14 mouse cellular contexts compared by ENCODE assay signal in the genomic region with DNA sequence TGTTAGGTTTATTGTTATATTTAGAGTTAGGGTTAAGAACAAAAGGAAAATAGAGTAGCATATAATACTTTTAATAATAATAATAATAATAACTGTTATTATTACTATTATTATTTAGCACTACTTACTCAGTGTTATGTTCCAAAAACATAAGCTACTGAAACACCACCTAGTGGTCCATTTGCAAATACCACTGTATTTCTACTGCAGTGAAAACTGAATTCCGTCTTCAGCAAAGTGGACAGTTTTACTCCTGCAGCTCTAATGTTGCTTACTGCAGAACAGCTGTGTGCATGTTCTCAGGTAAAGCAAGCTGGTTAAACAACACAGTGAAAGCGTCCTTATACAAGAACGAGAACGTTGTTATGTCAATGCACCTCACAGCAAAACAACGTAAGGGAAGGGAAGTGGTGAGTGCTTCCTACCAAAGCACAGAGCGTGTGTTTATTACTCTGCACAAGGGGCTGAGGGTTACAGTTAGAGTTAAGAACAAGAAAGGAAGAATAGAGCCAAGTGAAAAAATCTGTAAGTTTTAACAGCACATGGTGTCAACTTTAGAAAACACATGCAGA. TPM values are rescaled to one million over a fixed set of nuclear protein-coding genes. Genes with fewer than 3 reads are reported as not detected.
DNase-seq lines count a peak whose midpoint lies in the region; ATAC-seq and TF ChIP-seq lines count a peak whose summit lies in the region.
"Had no signal": no experiment of that assay in that cellular context is flagged by ENCODE, and none has a peak within 500 bp of the region (broad histone marks: within the 10 kb centered on the region; RNA-seq: fewer than 3 reads in every experiment).

No protein-coding gene starts in this region.

- ATAC-seq in forebrain, postnatal 0 days: 0 out of 2 replicates have a peak, but pooled peaks have one; percentile 34
- ATAC-seq in forebrain, embryonic 13.5 days: no peak
- no peak for ATAC-seq in liver, postnatal 0 days

- no peak overlapping the region for H3K4me3 ChIP-seq in forebrain, postnatal 0 days (ENCODE audit: low read depth, low read length)
- H3K4me3 ChIP-seq in forebrain, embryonic 13.5 days: no peak overlapping the region
- no peak overlapping the region for H3K4me3 ChIP-seq in liver, postnatal 0 days (ENCODE audit: low read depth, low read length)
- H3K4me3 ChIP-seq: embryonic facial prominence, embryonic 12.5 days; heart, embryonic 15.5 days had no signal

- no peak for TF ChIP-seq EP300 in liver, postnatal 0 days (IDR thresholded peaks at IDR 0.05; ENCODE audit: low read depth)

- no peaks in the 10 kb centered on the region for H3K4me1 ChIP-seq in forebrain, postnatal 0 days (ENCODE audit: insufficient read depth)
- no peaks in the 10 kb centered on the region for H3K4me1 ChIP-seq in forebrain, embryonic 13.5 days
- H3K4me1 ChIP-seq in liver, postnatal 0 days (ENCODE audit: insufficient read depth): no peaks in the 10 kb centered on the region
- H3K4me1 ChIP-seq: embryonic facial prominence, embryonic 12.5 days; heart, embryonic 15.5 days had no signal

- H3K27me3 ChIP-seq in forebrain, postnatal 0 days (ENCODE audit: insufficient read depth, low read length): no peaks in the 10 kb centered on the region
- H3K27me3 ChIP-seq in forebrain, embryonic 13.5 days: no peaks in the 10 kb centered on the region
- H3K27me3 ChIP-seq in liver, postnatal 0 days (ENCODE audit: insufficient read depth, low read length): no peaks in the 10 kb centered on the region
- H3K27me3 ChIP-seq: embryonic facial prominence, embryonic 12.5 days had no signal

- no peaks in the 10 kb centered on the region for H3K9me3 ChIP-seq in forebrain, postnatal 0 days (ENCODE audit: low read length)
- H3K9me3 ChIP-seq in forebrain, embryonic 13.5 days (replicated peaks): no peaks in the 10 kb centered on the region
- no peaks in the 10 kb centered on the region for H3K9me3 ChIP-seq in liver, postnatal 0 days (ENCODE audit: low read length)
- H3K9me3 ChIP-seq: embryonic facial prominence, embryonic 12.5 days; heart, embryonic 15.5 days had no signal

- no peak overlapping the region for H3K9ac ChIP-seq in forebrain, postnatal 0 days
- no peak overlapping the region for H3K9ac ChIP-seq in forebrain, embryonic 13.5 days
- H3K9ac ChIP-seq in liver, postnatal 0 days (replicated peaks): no peak overlapping the region
- H3K9ac ChIP-seq: embryonic facial prominence, embryonic 12.5 days; heart, embryonic 15.5 days had no signal

- no peak overlapping the region for H3K27ac ChIP-seq in forebrain, postnatal 0 days (ENCODE audit: low read depth, low read length)
- H3K27ac ChIP-seq in forebrain, embryonic 13.5 days: no peak overlapping the region
- H3K27ac ChIP-seq in liver, postnatal 0 days (ENCODE audit: low read depth): no peak overlapping the region
- H3K27ac ChIP-seq: embryonic facial prominence, embryonic 12.5 days; heart, embryonic 15.5 days had no signal

- peak; percentile 27 for DNase-seq in forebrain, postnatal 0 days
- DNase-seq in liver, postnatal 0 days: no peak
- DNase-seq in liver: no peak
- DNase-seq in adipocyte (ENCODE audit: low spot score): peak; percentile 17
- peak; percentile 44 for DNase-seq in retina, embryonic 14.5 days (ENCODE audit: low spot score)
- no peak for DNase-seq in frontal cortex, postnatal 36 days (ENCODE audit: low spot score in 2 of 2)
- no peak for DNase-seq in cerebellum, postnatal 36 days
- DNase-seq: layer of hippocampus, postnatal 36 days had no signal

- WGBS in forebrain, postnatal 0 days: 55% methylated on average over 6 of the region's 6 CpGs
- 58% methylated on average over 6 of the region's 6 CpGs for WGBS in forebrain, embryonic 13.5 days
- WGBS in liver, postnatal 0 days (ENCODE audit: insufficient replicate concordance): 28% methylated on average over 6 of the region's 6 CpGs

- no peaks in the 10 kb centered on the region for H3K36me3 ChIP-seq in forebrain, postnatal 0 days (ENCODE audit: insufficient read depth)
- no peaks in the 10 kb centered on the region for H3K36me3 ChIP-seq in forebrain, embryonic 13.5 days (ENCODE audit: poor library complexity, severe bottlenecking)
- no peaks in the 10 kb centered on the region for H3K36me3 ChIP-seq in liver, postnatal 0 days (replicated peaks; ENCODE audit: insufficient read depth, low read length)
- H3K36me3 ChIP-seq: embryonic facial prominence, embryonic 12.5 days; heart, embryonic 15.5 days had no signal

- TF ChIP-seq CTCF in forebrain, postnatal 0 days (IDR thresholded peaks at IDR 0.05; ENCODE audit: low read depth): peak; percentile 66
- TF ChIP-seq CTCF in liver, postnatal 0 days (IDR thresholded peaks at IDR 0.05; ENCODE audit: low read depth): peak; percentile 42

- no peak overlapping the region for H3K4me2 ChIP-seq in forebrain, postnatal 0 days (ENCODE audit: low read depth)
- no peak overlapping the region for H3K4me2 ChIP-seq in forebrain, embryonic 13.5 days
- no peak overlapping the region for H3K4me2 ChIP-seq in liver, postnatal 0 days (ENCODE audit: low read depth, low read length)
- H3K4me2 ChIP-seq: embryonic facial prominence, embryonic 12.5 days; heart, embryonic 15.5 days had no signal

RNA-seq across cellular contexts. Expression of gene Efcab10, which starts 17.0 kb away (rescaled TPM):
- total RNA-seq in forebrain, postnatal 0 days (2014; rRNA removed): 2.8 and 3.3 TPM in 2 replicates
- 5.8 and 7.1 TPM in 2 replicates for polyA plus RNA-seq in forebrain, postnatal 0 days (2015; fragmentation: Nextera tagmentation; extraction: Ambion mirVana)
- 1.0 and 1.6 TPM in 2 replicates for polyA plus RNA-seq in forebrain, embryonic 13.5 days (2015; fragmentation: Nextera tagmentation; extraction: Ambion mirVana)
- polyA plus RNA-seq in liver, postnatal 0 days (2015; fragmentation: Nextera tagmentation; extraction: Ambion mirVana): not detected in 2 replicates
- polyA plus RNA-seq: kidney, embryonic 14.5 days; liver, embryonic 16.5 days; stomach, embryonic 14.5 days had no signal

RNA-seq across cellular contexts. Expression of gene Twistnb, which starts 17.8 kb away (rescaled TPM):
- total RNA-seq in forebrain, postnatal 0 days (2014; rRNA removed): 21.1 and 25.4 TPM in 2 replicates
- 58.5 and 64.3 TPM in 2 replicates for polyA plus RNA-seq in forebrain, postnatal 0 days (2015; fragmentation: Nextera tagmentation; extraction: Ambion mirVana)
- polyA plus RNA-seq in forebrain, embryonic 13.5 days (2015; fragmentation: Nextera tagmentation; extraction: Ambion mirVana): 44.2 and 48.6 TPM in 2 replicates
- 48.2 and 51.8 TPM in 2 replicates for polyA plus RNA-seq in liver, postnatal 0 days (2015; fragmentation: Nextera tagmentation; extraction: Ambion mirVana)

Comparison
In these comparisons a context has a peak if more than half of its experiments do, and no peak if none do; other contexts are left out.
1. DNase-seq: peak in forebrain, postnatal 0 days (single experiment), adipocyte (single experiment) and retina, embryonic 14.5 days (single experiment); none in liver, postnatal 0 days (single experiment), liver (single experiment), frontal cortex, postnatal 36 days (0 of 2) and cerebellum, postnatal 36 days (0 of 2).